Mouse (Mus musculus) megakaryocyte progenitor cell, adult 5-6 weeks (primary cell): Measurements from ENCODE around the gene Lin7a. TPM values are rescaled to one million over a fixed set of nuclear protein-coding genes. Genes with fewer than 3 reads are reported as not detected.

Source experiments
- ATAC-seq: replicated peaks from 2 replicates; pipeline ENCODE4 v1.8.0; 2016; ENCODE audit warnings: mild to moderate bottlenecking, moderate TSS enrichment, inconsistent platforms; ENCODE audit not compliant: poor library complexity
- total RNA-seq, 2 experiments: library from RNA; stranded (forward) in 1 of 2; stranded (reverse) in 1 of 2; fragments of 157-497, 149-512 nt in 1 of 2; fragments of 200-1000 nt in 1 of 2; gene quantifications; 2 replicates each; pipeline versions ENCODE4 v1.2.3 to v1.2.4; 2015 to 2017

The Lin7a gene
- total RNA-seq, 2 experiments from 2014 or later = not detected

DNA sequence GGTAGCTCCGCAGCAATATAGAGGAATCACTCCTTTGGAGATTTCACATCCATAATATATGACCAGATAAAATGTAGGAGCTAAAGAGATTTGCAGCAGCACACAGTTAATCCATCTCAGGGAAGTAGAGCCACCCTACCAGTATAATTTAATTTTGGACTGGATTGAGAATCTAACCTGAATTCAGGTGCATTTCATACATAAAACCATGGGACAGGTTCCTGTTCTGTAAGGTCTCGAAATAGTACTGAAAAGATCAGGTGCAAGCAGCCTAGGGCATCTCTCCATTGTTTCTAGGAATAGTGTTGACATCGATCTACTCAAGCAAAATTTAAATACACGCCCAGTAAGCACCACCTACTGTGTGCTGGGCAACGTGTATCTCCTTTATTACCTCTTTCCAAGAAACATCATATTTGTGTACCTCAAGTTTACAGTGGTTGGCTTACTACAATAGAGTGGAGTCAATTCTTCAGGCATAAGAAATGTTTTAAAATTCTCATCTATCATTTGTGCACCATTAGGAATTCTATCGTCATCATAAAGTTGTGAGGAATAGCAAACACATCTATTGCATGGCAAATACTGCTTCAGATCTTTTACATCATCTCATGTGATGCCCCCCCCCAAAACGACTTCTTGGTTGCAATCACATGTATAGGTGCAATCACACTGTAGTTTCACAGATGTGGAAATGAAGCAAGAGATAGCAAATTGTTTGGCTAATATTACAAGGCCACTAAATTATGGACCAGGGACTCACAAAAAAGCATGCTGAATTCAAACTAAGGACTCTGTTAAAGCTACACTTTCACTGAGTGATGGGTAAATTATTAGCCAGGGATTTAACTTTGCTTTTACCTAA, 20.9 kb upstream of the Lin7a start:
- ATAC-seq = no peak

DNA sequence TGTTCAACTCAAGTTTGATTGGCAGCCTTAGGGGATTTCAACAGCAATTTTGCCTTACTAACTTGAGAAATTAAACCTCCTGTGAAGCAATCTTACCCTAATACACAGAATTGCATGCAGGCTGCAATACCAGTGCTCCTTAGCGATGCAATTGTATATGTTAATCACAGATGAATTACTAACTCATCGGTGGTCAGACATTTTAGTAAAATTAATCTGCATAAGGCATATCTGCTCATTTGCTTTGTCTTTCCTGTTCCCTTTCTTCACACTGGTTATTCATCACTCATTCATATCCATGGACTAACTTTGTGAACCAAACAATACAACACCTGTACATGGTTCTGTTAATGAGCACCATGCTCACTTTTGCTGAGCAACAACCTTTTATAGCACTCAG, 20.2 kb upstream of the Lin7a start:
- ATAC-seq = no peak

DNA sequence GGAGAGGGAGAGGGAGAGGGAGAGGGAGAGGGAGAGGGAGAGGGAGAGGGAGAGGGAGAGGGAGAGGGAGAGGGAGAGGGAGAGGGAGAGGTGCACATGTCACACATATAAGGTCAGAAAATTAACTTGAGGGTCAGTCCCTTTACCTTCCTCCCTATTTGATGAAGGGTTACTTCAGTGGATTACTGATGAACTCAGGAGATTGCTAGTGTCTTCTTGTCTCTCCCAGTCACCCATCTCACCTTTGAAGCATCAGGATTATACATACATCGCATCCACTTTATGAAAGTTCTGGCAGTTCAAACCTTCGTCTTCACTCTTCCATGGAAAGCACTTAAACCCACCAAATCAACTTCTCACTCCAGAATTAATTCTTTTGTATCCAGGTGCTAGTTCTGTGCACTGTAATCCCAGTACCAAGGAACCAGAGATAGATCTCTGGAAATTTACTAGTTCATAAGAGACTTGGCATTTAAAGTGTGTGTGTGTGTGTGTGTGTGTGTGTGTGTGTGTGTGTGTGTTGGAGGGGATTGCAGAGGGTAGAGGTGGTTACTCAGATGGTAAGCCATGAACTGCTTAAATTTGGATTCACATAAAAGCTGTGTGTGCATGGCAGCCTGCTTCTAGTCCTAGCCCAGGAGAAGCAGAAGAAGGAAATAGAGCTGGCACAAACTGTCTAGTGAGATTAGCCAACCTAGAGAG, 19.5 kb upstream of the Lin7a start:
- no peak for ATAC-seq

DNA sequence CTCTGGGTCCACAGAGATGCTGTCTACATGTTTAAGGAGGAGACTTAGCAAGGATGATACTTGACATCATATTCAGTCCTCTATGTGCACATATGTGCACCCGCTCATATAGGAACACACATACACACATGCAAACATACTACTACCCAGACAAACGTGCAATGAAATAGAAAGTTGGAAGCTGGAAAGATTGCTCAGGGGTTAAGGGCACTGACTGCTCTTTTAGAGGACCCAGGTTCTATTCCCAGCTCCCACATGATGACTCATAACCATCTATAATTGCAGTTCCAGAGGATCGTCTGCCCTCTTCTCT, 19.0 kb upstream of the Lin7a start:
- ATAC-seq = no peak

DNA sequence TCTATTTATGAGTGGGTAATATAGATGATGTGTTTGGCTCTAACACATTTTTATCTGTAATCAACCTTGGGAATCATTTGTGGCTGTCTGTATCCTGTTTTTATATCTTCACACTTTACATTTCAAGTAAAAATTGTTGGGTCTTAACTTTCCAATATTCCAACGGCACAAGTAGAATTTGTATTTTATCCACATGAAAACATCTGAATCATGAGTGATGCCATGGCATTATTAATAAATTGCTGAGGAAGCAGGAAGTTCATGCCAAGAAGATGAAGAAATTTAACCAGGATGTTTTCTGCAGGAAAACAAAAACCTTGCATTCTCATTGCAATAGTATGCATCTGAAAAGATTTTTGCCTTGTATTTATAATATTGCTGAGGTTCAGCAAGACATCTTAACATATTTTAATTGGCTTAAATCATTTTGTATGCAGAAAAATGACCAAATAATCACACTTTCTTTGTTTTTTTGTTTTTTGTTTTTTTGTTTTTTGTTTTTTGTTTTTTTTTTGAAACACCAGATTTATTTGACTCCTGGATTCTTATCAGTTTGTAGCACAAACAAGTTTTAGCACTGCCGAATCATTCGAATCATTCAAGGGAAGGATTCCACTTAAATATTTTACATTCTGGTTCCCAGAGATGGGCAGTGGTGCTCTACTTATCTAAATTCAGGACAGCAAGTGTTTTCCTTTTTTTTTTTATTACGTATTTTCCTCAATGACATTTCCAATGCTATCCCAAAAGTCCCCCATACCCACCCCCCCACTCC, 18.1 kb upstream of the Lin7a start:
- no peak for ATAC-seq

DNA sequence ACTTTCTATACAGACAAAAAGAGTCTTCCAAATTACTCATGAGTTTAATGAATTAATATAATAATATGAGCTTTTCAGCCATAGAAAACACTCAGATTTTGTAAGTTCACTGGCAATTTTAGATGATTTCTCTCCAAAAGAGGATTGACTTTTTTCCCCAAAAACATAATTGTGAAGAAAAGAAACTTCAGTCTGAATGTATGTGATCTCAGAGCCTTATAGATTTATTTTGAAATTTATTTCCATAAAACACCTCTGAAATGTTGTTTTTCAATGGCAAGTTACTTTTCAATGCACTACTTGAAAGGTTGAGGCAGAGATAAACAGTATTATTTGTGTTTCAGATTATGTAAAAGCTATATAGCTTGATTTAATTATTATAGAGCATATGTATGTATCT, 16.8 kb upstream of the Lin7a start:
- ATAC-seq = no peak

DNA sequence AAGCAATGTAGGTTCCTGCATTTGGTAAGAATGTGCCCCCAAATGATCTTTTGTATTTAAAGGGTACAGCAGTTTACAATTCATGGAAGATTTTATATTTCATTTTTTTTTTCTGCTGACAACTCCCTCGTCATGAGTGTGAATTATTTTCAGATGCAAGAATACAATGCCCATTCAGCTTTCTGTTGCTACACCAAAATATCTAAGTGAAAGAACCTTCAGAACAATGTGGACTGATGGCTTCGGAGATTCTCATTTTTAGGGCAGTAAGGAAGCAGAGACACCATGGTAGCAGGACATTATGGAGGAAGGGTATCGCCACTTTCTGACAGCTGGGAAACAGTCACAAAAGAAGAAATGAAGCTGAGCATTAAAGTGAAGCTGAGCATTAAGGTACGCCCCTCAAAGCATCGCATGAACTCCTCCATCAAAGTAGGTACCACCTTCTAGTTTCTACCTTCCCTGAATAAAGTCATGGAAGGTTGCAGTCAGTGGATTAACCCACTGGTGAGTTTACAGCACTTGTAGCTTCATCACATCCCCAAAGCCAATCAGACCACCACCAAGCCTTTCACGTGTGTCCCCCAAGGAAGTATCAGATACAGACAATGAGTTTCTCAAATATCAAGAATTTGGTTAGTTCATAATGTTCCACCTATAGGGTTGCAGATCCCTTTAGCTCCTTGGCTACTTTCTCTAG, 16.0 kb upstream of the Lin7a start:
- ATAC-seq = no peak

DNA sequence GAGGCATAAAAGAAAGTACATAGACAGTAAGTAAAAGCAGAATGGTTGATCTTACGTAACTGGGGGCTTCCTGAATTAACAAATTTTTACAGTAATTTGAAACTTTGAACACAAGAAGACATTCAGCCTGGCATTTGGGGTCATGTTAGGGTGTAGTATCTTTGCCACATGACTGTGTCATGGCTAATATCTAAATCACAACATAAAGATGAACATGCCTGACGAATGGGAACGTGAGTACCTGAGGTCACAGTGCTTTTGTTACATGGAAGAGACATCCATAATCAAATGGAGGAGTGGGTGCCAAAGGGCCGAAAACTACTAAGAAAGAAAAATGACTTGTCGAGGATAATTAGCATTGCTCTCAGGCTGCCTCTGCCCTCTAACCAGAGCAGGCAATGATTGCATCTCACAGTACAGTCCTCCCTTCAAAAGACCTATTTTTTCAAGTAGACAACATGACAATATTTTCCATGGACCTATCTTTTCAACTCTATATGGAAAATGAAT, 15.0 kb upstream of the Lin7a start:
- no peak for ATAC-seq

DNA sequence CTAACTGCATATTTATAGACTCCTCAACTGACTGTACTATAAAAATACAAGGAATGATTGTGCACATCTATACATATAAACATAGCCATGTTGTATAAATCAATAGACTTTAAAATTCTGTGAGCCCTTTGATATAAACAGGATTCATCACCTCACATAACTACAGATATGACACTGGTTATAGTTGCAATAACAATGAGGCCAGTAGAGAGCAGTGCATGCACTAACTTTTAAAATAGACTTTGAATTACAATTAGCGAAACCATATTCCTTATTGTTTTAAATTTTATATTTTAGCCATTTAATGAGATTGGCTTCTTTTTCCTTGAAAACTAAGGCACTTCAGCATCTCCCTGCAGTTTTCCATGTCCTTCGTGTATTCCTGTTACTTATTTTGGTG, 11.1 kb upstream of the Lin7a start:
- no peak for ATAC-seq

DNA sequence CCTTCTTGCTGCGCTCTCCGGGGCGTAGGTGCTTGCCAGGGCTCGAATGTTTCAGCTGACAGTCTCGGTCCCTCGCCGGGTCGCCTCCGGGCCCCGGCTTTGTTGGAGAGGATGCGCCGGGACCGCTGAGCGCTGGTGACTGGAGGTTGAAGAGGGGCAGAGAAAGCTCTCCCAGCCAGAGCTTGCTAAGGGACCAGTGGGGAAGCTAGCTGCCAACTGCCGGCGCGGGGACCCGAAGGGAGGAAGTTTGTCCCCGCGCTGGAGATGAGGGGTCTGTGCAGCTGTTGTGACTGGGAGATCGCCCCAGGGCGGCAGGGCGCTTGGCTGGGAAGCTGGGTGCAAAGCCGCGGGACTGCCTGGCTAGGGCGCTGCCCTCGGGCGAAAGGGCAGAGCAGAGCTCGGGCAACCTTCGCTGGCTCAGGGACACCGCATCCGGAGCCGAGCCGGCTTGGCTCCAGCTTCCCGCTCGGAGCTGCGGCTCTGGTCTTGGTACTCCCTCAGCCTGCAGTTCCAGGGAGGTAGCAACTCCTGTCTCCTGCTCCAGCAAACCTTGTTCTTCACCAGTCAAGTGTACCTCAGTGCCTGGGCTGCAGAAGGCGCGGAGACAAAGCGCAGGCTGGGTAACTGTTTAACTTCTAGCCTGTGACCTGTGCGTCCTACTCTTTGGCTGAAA, 781 bp downstream of the Lin7a start:
- peak; percentile 33; the same call in 1 of the 2 replicates for ATAC-seq

DNA sequence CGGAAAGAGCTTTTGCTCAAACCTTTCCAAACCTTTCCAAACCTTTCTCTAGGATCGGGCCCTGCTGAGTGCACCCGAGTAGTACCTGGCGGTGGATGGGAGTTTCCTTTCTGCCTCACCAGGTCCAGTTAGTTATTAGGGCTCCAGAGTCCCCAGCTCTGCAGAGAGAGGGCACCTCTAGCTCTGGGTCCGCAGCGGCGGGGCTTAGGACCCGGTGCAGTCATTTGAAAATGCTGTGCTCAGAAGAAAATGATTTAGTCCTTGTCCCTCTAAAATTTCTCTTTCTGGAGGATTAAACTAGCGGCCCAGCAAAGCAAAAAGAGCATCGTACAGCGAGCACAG, 1.3 kb downstream of the Lin7a start:
- ATAC-seq = no peak

DNA sequence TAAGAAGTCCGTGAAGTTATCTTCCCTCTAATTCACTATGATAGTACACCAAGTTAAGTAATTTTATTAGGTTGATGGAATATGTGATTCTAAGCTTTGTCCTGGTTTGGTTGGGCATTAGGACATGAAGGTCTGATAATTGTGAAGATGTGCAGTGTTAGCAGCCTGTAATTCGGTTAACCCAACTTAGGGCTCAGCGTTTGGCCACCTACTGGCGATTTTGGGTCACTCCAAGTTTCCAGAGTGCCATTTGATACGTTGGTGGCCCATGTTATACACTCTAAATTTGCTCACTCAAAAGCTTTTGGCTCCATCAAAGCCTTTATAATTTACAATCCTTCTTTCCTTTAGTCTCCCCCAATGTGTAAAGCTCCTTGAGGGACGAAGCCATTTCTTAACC, 2.4 kb downstream of the Lin7a start:
- ATAC-seq = peak; percentile 30; the same call in 1 of the 2 replicates

DNA sequence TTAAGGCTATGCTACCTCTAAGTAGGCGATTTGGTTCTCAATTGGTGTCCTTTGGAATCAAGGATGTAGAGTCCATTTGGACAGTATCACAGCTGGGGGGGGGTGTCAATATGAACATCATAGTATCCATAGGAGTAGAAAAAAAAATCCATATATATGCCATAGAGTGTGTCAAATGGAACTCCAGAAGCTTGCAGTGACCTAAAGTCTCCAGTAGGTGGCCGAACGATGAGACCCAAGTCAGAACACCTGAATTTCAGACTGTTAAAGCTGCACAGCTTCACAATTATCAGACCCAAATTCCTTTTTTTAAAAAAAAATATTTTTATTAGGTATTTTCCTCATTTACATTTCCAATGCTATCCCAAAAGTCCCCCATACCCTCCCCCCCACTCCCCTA, 3.3 kb downstream of the Lin7a start:
- ATAC-seq = peak; percentile 67

DNA sequence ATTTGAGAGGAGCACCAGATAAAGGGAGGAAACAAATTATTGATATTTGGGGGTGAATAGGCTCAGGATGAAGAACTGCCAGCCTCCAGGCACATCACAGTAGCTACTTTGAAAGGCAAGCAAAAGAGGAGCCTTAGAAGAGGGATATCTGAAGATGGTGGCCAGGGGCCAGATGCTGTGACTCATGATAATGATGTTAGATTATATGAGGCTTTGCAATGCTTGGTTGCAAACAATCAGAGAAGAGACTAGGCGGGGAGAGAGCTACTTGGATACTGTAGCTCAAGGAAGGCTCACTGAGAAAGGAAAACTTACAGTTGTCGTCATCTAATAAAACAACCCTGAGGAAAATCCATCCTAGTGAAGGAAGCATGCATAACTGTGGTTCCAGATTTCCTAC, 5.2 kb downstream of the Lin7a start:
- ATAC-seq = no peak

DNA sequence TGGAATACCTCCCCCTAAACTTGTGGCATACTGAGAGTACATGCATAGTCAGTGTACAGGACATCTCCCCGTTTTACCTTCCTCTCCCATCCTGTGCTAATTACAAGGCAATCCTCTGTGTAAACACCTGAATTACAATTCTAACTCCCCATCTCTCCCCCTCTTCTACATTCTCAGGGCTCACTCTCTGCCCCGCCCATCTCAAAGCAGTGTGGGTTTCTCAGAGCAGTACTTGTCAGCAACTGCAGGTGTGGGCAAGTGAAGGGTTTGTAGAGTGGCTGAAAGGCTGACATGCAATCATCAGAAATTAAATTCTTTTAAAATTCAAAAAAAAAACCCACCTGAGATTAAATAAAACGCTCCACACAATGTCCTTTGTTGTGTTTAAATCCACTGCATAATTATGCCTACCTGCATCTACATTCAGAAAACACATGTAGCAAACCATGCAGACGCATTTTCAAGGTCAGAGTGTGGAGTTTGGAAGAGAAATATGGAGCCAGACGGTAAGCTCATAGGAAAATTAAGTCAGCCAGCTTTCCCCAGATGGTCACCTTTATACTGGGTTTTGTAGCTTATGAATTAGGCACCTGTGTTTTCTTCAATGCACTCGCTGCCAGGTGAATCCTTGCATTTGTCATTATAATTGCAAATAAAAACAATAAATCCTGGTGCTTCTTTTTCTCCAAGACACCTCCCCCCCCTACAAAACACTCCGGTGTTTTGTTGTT, 22.6 kb downstream of the Lin7a start:
- ATAC-seq = no peak

DNA sequence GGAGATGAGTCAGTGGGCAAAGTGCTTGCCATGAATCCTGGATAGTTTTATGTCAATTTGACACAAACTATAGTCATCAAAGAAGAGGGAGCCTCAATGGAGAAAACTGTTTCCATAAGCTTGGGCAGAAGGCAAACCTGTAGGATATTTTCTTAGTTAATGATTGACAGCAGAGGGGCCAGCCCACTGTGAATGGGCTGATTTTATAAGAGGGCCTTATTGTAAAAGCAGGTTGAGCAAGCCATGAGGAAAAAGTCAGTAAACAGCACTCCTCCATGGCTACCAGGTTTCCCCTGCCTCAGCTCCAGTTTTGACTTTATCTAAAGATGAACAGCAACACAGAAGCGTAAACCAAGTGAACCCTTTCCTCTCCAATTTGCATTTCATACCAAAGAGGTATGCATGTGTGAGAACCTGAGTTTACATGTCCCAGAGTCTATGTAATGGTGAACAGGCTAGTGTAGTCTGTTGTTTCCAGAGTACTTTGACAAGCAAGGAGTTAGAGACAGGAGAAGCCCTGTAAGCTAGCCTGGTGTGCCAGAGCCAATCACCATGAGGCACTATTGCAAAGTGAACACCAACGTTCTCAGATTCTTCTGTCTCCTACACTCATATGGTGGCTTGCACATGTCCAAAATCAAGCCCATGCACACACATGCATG, 29.2 kb downstream of the Lin7a start:
- ATAC-seq = no peak

DNA sequence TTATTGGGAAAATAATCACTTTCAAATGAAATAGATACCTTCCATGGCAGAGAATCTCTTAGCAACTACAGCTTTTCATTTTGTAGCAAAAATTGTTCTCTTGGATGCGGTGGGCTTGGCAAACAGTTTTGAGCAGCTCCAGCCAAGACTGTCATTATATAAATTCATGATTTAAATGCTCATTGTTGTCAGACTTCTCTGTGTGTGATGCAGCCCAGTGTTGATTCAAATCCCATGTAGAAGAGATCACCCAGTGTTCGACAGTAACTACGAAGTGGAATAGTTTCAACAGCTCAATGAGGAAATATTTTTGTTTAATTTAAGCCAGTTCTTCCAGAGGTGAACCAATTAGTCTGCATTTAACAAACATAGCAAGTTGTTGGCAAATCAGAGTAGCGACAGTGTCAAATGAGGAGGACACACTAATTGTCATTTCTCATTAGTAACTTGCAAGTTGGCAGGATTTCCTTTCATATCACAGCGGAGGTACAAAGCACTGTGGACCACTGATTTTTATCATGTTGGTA, 39.5 kb downstream of the Lin7a start:
- no peak for ATAC-seq

DNA sequence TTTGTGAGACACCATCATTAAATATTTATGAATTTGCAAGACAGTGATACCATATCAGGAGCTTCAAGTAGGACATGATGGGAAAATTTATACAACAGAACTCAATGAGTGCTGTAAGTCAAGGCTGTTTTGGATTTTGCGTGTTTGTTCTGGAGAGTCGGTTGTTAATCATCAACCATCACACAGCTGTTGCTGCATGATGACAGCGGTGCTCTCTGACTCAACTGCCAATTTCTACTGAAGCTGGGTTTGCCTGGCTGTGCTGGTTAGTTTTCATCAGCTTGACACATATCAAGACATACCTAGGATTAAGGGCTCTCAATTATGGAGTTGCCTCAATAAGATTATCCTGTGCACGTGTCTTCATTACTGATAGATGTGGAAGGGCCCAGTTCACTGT, 41.1 kb downstream of the Lin7a start:
- ATAC-seq = no peak

DNA sequence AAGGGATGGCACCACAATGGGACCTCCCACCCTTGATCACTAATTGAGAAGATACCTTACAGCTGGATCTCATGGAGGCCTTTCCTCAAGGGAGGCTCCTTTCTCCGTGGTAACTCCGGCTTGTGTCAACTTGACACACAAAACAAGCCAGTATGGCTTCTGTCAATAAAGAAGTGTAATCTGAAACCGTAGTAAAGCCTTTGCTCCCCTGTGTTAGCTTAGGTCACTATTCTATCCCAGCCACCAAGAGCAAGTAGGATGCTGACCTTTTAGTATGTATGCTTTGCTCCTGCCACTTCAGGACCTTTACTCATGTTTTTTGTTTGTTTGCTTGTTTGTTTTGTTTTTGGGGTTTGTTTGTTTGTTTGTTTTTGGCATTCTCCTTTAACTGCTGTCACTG, 41.9 kb downstream of the Lin7a start:
- ATAC-seq = no peak
